Comparison of ENCODE assay signal across 13 mouse cellular contexts in the genomic region with DNA sequence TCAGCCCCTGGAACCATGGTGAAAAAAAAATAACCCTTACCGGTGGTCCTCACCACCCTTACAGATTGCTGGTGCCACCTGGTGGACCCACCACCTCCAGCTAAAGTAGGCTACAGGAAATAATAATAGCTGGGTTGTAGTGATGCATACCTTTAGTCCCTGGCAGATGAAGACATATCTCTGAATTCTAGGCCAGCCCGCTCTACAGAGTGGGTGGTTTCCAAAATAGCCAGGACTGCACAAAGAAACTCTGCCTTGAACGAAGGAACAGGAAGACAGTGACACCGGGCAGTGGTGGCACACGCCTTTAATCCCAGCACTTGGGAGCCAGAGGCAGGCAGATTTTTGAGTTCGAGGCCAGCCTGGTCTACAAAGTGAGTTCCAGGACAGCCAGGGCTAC.
"Had no signal": no experiment of that assay in that cellular context is flagged by ENCODE, and none has a peak within 500 bp of the region (broad histone marks: within the 10 kb centered on the region; RNA-seq: fewer than 3 reads in every experiment).

No protein-coding gene starts in this region.

- DNase-seq: gastrocnemius, adult 2 months; gastrocnemius, postnatal 10 days; gastrocnemius, postnatal 25 days; heart, adult 18-20 months; heart, postnatal 10 days; heart, postnatal 4 days; kidney, adult 18-20 months; kidney, adult 8-10 months; kidney, postnatal 10 days; kidney, postnatal 36 days; layer of hippocampus, adult 9-11 months; layer of hippocampus, postnatal 36 days; left cerebral cortex, postnatal 4 days had no signal
